Mouse (Mus musculus): Measurements from ENCODE around the gene Frmd4b.

GRCm38 (mm10) chr6:97252086-97252485 lies 365.3 kb downstream of the Frmd4b start:
- TF ChIP-seq POLR2A (IDR thresholded peaks at IDR 0.05; ENCODE audit: low read depth, low read length): no peak
- no peak for TF ChIP-seq CTCF (IDR thresholded peaks at IDR 0.05; ENCODE audit: extremely low read depth, insufficient read depth, insufficient read length, insufficient replicate concordance)
